Mouse (Mus musculus) urinary bladder, postnatal 14 days (tissue): ENCODE measurements around the gene Zfp324.

ENCODE experiments used
- DNase-seq: peaks from one replicate; pipeline ENCODE4 v3.0.0; 2021; ENCODE audit warnings: low spot score

Zfp324 gene

DNA sequence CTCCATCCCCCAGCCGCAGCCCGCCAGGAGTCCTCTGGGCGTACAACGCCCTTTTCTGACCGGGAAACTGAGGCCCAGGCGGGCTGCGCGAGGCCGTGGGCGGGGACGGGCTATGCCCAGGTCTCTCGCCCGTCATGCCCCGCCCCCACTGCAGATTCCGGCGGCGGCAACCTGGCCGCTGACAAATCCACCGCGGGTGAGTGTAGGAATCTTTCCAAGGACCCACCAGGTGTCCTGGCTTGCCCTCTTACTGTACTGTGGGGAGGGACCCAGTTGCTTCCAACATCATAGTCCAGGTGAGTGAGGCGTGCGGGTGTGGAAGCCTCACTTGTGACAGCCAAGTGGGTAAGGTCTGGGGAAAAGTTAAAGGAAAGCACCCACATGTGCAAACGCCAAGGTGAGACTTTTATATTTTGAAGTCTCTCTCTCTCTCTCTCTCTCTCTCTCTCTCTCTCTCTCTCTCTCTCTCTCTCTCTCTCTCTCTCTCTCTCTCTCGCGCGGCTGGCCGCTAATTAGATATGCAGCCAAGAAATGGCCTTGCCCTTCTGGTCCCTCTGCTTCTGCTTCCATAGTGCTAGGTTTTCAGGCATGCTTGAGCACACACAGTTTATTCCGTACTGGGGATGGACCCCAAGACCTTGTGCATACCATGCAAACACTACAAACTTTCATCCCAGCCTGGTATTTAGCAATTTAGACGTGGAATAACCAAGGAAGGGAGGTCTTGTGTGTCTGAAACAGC, 637 bp downstream of the Zfp324 start:
- peak; percentile 72 for DNase-seq

DNA sequence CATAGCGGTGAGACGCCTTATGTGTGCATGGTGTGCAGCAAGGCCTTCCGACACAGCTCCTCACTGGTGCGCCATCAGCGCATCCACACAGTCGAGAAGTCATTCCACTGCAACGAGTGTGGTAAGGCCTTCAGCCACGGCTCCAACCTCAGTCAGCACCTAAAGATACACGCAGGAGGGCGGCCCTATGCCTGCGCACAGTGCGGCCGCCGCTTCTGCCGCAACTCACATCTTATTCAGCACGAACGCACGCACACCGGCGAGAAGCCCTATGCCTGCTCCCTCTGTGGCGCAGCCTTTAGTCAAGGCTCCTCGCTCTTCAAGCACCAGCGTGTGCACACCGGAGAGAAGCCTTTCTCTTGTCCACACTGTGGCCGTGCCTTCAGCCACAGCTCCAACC, 5.3 kb downstream of the Zfp324 start:
- no peak for DNase-seq

DNA sequence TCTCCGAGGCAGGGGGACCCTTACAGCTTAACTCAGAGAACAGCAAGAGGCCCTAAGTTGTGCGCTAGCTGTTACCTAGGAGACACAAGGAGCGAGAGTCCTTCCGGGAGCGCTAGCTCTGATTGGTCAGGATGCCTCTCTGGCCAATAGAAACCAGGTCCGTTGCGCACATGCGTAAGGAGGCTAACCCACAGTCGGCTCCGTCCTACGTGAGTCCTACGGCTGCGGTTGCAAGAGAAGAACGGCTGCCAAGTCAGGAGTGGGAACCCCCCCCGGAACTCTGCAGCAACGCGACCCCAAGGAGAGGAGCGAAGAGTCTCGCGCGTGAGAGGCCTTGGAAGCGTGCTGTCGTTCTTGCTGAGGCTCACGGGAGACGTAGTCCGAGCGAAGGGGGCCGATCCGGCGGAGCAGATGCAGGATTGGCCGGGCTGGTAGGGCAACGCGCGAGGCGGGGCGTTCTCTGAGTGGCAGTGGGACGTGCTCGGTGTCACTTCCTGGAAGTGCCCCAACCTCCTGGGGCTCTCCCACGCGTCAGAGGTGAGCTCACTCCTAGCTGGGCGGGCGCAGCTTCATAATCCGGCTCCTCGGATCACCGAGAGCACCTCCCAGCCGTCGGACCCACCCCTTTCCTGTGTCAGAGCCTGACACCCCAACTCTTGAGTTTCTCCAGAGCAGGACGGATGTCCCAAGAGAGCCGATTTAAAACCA, 12.2 kb downstream of the Zfp324 start, which contains the start of gene Zfp446:
Gene Zfp446 (plus strand): TSS at position 167 of the 708 bp plus-strand sequence.
- DNase-seq = peak; percentile 99

DNA sequence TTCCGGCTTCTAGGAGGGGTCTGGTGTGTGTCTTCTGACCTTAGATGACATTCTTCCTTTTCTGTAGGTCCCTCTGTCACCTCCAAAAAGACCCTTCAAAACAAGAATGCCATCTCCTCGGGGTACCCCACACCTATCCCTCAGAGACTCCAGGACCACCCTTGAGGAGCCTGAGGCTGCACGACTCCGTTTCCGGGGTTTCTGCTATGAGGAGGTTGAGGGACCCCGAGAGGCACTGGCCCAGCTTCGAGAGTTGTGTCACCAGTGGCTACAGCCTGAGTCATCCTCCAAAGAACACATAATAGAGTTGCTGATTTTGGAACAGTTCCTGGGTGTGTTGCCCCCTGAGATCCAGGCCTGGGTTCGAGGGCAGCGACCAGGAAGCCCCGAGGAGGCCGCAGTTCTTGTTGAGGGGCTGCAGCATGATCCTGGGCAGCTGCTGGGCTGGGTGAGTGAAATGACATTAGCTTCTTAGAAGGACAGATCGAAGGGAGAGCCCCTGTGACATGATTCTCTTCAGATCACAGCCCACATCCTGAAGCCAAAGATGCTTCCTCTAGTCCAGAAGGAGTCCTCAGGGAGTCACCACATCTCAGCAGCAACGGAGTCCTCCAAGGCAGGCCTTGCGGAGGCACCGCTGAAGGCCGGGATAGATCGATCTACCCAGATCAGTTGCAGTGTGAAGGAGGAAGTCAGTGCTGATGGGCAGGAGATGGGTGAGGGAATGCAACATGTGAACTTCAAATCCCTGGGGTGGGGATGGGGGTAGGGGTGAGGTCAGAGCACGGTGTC, 13.5 kb downstream of the Zfp324 start:
- no peak for DNase-seq

DNA sequence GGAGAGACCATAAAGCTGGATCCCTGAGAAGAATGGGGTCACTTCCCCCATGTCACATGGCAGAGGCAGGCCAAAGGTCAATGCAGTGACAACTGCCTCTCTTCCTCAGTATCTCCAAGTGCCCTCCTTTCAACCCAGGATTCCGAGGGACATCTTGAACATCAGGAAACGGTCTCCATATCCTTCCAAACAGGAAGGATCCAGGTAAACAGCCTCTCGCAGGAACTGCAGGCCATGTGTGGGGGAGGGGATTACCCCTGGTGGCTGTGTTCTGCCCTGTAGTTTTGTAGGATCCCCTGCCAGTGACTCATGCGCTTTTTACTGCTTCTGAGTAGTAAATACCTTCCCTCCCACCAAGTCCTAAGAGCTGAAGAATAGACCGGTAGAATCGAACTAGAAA, 14.1 kb downstream of the Zfp324 start:
- DNase-seq = no peak

DNA sequence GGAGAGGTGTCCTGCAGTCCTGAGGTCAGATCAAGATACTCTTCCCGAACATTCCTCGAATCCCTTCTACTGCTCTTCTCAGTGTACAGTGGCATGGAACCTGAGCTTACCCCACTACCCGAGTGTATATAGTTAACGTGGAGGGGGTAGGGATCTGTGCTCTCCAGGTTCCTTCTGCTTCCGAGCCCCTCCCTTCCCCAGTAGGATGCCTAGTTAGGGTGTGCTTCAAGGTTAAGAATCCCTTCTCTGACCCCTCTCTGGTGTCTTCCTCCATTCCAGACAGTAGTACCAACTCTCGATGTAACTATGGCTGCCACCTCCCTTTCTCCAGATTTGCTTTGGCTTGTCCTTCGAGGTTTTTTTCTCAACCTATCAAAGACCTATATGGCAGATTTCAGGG, 14.7 kb downstream of the Zfp324 start:
- no peak for DNase-seq

DNA sequence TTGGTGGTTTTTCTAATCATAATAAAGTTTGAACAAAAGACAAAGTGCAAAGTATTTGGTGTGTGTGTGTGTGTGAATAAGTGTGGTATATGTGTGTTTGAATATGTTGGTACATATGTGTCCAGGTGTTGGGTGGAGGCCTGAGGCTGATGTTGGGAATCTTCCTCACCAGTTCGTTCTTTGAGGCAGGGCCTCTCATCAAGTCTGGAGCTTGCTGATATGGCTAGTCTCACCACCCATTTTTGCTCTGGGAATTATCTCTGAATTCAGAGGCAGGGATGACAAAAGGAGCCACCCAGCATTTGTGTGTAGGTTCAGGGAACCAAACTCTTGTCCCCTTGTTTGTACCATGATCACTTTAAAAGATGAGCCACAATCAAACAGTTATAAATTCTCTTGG, 20.1 kb downstream of the Zfp324 start:
- no peak for DNase-seq

DNA sequence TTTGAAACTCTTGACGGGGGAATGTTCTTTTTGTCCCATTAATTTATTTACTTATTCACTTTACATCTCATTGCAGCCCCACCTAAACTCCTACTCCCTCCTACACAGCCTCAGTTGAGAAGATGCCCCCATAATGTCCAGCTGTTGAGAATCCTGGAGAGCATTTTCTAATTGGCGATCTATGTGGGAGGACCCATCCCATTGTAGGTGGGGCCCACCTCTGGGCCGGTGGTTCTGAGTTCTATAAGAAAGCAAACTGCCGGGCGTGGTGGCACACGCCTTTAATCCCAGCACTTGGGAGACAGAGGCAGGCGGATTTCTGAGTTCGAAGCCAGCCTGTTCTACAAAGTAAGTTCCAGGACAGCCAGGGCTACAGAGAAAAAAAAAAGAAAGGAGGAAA, 21.3 kb downstream of the Zfp324 start:
- DNase-seq = no peak

DNA sequence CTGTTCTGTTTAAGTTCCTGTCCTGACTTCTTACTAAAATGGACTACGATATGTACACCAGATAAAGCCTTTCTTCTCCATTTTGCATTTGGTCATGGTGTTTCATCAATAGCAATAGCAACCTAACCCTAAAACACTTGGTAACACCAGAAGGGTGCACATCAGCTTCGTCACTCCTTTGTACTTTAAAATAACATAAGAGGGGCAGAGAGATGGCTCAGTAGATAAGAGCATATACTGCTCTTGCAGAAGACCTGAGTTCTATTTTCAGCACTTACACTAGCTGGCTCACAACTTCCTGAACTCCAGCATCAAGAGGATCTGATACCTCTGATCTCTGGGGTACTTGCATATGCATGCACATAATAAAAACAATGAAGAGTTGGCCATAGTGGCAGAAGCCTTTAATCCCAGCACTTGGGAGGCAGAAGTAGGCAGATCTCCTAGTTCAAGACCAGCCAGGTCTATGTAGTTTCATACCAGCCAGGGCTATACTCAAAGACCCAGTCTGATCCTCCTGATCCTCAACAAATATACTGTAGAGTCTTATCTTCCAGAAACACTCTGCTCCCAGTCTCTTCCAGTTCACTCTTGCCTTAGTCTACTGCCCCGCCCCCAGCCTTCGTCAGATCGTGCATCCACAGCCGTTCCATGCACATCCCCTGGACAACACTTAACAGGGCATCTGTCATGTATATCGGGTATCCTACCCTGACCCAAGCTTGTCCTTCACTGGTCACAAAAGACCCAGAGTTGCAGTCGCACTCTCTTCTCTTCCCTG, 22.0 kb downstream of the Zfp324 start:
- DNase-seq = no peak

DNA sequence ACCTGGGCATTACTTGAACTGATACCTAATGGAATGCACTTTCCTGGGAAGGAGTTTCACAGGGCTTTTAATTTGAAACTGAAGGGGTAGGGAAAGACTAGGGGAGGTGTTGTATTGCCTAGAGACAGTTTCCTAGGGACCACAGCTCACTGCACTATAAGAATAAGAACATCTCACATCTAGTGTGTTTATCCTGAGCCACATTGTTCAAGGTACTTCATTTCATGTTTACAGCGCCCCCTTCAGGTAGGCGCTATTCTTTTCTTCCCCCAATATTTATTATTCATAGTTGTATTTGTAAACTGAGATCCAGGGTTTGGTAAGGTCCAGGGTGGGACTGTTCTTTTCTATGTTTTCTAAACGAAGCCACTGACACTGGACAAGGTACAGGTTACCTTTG, 26.6 kb downstream of the Zfp324 start:
- no peak for DNase-seq

DNA sequence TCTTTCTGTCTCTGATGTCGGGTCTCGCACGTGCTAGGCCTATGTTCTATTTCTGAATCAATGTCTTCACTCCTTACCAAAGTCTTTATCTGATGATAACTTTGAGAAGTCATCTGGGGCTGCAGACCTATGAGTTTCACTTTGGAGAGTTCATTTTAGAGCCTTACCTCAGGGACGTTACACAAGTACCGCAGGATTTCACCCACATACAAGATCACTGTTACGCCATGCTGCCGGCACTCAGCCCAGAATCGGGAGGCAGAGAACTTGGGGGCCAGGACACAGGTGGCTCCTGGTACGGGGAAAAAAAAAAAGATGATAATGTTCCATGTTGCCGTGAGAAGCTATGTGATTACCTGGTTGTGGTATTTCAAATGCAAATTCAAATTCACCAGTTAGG, 27.5 kb downstream of the Zfp324 start:
- no peak for DNase-seq

DNA sequence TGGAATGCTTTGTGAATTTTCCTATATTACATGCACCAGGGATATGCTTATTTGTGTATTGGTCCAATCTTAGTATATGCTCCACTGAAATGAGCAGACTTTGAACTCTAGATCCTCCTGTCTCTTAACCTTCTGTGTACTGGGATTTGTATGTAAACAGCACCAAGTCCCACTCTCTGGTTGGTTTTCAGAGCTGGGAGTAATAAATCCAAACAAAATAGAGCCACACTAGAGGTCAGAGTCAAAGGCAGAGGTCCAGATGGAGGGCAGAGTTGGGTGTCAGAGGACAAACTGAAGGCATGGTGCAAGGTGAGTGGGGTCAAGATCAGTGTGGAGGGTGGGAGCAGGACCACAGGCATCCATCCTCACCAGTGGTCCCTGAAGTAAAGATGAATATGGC, 30.2 kb downstream of the Zfp324 start:
- no peak for DNase-seq

DNA sequence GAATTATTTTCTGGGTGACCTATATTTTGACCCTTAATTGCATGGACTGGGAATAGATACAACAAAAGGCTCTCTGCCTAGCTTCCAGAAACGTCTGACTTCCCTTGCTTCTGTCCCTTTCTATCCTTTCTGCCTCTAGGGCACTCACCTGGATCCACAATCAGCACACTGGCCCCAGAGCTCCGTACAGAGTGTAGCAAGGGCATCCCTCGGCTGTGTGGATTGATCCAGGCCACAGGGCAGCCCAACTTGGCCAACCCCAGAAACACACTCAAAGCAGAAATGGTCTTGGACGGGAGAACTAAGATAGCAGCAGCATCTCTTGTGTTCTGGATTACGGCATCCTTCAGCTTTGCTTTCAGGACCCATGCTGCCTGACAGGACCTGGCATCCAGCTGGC, 31.6 kb downstream of the Zfp324 start:
- no peak for DNase-seq

DNA sequence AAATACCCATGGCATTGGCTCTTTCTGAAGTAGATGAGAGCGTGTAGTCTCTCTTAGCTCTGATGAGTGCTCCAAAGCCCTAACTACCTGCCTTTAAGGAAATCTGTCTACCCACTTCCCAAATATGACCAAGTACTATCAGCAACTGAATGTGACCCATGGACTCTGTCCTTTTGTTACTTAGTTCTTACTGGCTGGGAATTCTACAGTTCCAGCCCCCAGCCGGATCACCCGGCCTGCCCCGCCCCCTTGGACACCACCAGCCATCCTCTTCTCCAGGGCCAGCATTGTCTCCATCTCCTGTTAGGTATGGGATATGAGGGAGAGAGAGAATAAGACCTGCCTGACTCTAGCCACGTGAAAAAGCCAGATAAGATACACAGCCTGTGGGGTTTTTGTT, 32.4 kb downstream of the Zfp324 start, which contains the start of gene Slc27a5:
Gene Slc27a5 (minus strand): TSS at position 140 of the 400 bp plus-strand sequence.
- no peak for DNase-seq

DNA sequence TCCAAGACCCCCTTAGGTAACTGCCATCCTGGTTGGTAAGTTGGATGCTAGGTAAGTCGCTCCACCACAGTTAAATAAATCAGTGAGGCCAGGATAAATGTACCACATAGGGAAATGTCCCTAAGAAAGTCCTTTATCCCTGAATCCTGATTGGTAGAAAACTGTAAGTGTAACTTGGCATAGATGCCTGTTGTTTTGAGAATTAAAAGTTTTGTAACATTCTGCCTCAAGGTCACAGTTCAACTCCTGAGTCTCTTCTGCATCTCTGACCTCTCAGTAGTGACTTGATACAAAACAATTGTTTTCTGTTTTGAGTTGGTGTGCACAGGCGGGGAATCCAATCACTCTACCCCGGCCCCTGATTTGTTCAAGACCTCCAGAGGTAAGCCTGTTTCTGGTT, 33.2 kb downstream of the Zfp324 start, which contains the start of gene Trim28:
Gene Trim28 (plus strand): TSS at position 264 of the 400 bp plus-strand sequence.
- no peak for DNase-seq

DNA sequence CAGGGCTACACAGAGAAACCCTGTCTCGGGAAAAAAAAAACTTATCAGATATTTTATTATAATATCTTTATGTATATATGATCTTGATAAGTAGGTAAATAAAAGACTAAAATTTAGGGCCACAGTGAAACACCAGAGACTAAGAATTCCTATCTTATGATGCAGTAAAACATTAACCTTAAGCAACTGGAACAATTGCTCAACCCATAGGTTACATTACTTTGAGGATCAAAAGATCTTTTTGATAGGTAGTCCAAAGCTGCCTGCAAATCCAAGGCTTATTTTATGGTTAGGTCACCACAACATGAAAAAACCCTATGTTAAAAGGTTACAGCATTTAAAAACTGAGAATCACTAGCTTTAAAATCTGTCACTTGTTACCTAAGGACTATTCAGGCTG, 35.9 kb downstream of the Zfp324 start:
- DNase-seq = no peak

DNA sequence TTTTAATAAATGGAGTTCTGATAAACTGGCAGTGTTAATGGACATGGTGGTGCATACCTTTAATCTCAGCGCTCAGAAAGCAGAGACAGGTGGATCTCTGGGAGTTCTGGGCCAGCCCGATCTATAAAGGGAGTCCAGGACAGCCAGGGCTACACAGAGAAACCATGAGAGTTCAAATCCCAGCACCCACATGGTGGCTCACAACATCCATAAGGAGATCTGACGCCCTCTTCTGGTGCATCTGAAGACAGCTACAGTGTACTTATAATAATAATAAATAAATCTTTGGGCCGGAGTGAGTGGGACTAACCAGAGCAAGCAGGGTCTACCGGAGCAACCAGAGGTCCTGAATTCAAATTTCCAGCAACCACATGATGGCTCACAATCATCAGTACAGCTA, 37.7 kb downstream of the Zfp324 start:
- no peak for DNase-seq

DNA sequence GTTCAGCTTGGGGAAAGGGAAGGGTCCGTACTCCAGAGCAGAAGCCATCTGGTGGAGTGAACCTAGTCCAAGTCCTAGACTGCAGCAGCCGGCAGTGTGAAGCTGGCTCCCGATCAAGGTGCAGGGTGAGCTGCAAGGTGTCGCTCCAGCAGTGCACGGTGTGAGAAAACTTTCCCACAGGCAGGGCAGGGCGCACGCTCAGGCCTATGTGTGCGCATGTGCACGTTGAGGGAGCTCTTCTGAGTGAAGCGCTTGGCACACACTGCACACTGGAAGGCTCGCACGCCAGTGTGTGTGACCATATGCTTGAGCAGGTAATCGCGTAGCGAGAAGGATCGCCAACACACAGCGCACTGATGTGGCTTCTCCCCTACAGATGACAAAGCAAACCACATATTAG, 40.4 kb downstream of the Zfp324 start:
- DNase-seq = no peak

DNA sequence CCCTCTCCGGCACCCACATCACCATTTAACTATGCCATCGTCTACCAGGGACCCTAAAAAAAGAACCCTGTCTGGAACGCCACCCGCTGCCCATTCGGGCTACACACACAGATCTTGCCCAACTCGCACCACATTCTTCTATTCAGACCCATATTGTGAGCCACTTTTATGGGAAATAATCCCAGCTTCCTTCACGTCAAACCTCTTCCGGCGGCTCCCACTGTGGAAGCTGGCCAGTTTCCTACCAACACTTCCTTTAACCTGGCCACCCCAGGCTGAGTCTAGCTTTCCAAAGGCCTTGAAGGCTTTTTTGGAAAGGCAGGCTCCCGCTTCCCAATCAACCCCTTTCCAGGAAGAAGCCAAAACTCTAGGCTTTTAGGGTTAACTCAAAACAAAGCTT, 40.9 kb downstream of the Zfp324 start:
- DNase-seq = no peak

DNA sequence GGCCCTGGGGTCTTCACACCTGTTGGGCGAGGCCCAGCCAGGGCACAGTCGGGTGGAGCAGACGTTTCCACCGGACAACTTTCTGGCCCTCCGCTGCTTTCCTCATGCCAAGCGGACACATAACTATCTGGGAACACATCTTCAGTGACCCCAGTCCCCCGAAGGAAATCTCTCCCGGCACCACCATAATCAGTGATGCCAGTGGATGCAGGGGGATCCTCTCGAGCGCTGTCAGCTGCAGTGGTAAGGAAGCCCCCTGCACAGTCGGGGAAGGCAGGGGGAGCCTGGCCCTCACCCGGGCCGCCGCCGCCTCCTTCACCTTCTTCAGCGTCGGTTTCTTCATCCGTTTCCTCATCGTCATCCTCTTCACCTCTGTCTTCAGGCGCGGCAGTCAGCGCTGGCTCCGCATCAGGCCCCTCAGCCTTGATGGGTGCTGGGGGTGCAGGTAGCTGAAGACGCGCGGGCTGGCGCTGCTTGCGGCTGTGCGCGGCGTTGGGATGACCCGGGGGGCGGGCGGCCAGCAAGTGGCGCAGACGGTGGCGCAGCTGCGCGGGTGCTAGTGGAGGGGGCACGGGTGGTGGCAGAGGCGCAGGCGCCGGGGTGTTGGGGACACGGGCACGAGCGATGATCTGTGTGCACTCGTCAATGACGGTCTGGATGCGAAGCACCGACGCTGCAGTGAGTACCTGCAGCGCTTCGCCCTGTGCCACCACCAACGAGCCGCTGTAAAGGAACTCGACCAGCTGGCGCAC, 41.9 kb downstream of the Zfp324 start:
- DNase-seq = no peak
